Mouse (Mus musculus) forebrain, embryonic 12.5 days (tissue): Measurements from ENCODE around the gene Flywch2. TPM values are rescaled to one million over a fixed set of nuclear protein-coding genes. Genes with fewer than 3 reads are reported as not detected.
"Not testable (repeated sequence)": the region's sequence is repeated elsewhere in the genome, so short reads cannot be mapped to it uniquely, and the experiment has no call there.

Experiments
- ATAC-seq: fragments of 200-750 bp; cut with Nextera tagmentation; 2 replicates; pipeline ENCODE4 v1.8.0; 2017; ENCODE audit warnings: moderate TSS enrichment; ENCODE audit not compliant: low FRiP score
- H3K27ac ChIP-seq: fragments of 300-500 bp; sonication (generic); 2 replicates; pipeline ENCODE4 v1.5.1; 2016; ENCODE audit warnings: mild to moderate bottlenecking
- H3K27me3 ChIP-seq: fragments of 300-500 bp; sonication (generic); 2 replicates; pipeline ENCODE4 v1.6.1; 2016; ENCODE audit warnings: mild to moderate bottlenecking
- H3K36me3 ChIP-seq: fragments of 300-500 bp; sonication (generic); replicated peaks from 2 replicates; pipeline ENCODE4 v1.6.1; 2016; ENCODE audit warnings: mild to moderate bottlenecking
- H3K4me1 ChIP-seq: fragments of 300-500 bp; sonication (generic); 2 replicates; pipeline ENCODE4 v1.6.1; 2016
- H3K4me2 ChIP-seq: fragments of 300-500 bp; sonication (generic); 2 replicates; pipeline ENCODE4 v1.6.1; 2016; ENCODE audit warnings: mild to moderate bottlenecking, moderate library complexity
- H3K4me3 ChIP-seq: fragments of 300-500 bp; sonication (generic); replicated peaks from 2 replicates; pipeline ENCODE4 v1.5.1; 2016; ENCODE audit warnings: mild to moderate bottlenecking
- H3K9ac ChIP-seq: fragments of 300-500 bp; sonication (generic); 2 replicates; pipeline ENCODE4 v1.6.1; 2016; ENCODE audit warnings: mild to moderate bottlenecking
- H3K9me3 ChIP-seq: fragments of 300-500 bp; sonication (generic); 2 replicates; pipeline ENCODE4 v1.6.1; 2016
- WGBS: fragments of 180-500 bp; shearing (Covaris S2); methylation state at CpG from one replicate; pipeline ENCODE4 v1.1.7; 2016; 5-methylcytosine and 5-hydroxymethylcytosine counted together
- polyA plus RNA-seq: library from polyadenylated mRNA; unstranded; fragments of >200 nt; fragmentation: Nextera tagmentation; extraction: Ambion mirVana; gene quantifications from 2 replicates; pipeline ENCODE4 v1.2.1, GENCODE M21; 2016

Flywch2 gene
- polyA plus RNA-seq, 1 experiment from 2014 or later = 33.5 TPM

DNA sequence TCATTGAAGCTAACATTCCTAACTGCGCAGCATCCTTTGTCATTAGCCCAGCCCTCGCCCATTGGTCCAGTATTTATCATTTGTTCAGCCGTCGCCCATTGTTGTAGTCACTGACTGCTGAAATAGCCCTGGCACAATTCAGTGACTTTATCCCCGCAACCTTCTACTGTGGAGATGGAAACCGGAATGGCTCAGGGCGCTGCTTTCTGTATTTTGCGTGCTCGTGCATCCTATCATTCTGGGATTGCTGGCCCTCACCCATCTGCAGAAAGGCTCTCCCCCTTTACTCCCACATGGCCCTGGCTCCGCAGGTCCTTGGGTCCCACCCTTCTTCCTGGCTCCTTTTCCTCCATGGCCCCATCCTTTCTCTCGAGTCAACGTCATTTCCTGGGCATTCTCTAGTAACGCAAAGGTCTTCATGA is 640 bp upstream of the Flywch2 start:
- no peaks in the 10 kb centered on the region for H3K9me3 ChIP-seq
- peak overlapping the region; percentile 83 for H3K4me2 ChIP-seq
- H3K4me3 ChIP-seq = peak overlapping the region; percentile 58
- peak; percentile 53 for ATAC-seq
- no peak overlapping the region for H3K9ac ChIP-seq
- no peaks in the 10 kb centered on the region for H3K27me3 ChIP-seq
- H3K27ac ChIP-seq = peak overlapping the region; percentile 68; the same call in 1 of the 2 replicates
- peaks cover 24% of the 10 kb centered on the region for H3K4me1 ChIP-seq
- no peaks in the 10 kb centered on the region for H3K36me3 ChIP-seq
- 16% methylated on average over 13 of the region's 13 CpGs for WGBS

DNA sequence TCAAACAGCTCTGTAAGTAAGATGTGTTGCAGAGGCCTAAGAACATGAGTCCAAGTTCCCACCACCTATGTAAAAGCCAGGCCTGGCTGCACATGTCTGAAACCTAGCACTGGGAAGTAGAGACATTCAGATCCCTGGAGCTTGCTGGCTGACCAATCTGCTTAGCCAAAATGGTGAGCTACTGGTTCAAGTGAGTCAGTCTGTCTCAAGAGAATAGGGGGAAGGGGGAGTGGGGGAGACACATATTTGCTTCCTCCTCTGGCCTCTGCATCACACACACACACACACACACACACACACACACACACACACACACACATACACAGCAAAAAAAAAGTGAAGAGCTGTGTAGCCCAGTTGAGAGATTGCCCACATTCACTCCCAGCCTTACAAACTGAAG is 2.5 kb downstream of the Flywch2 start:
- Histone ChIP-seq H3K9ac (no peak overlapping the region), H3K27me3 (no peaks in the 10 kb centered on the region), H3K27ac (no peak overlapping the region), H3K4me1 (peaks cover 5% of the 10 kb centered on the region; the same call in 1 of the 2 replicates), H3K4me2 (no peak overlapping the region), H3K36me3 (no peaks in the 10 kb centered on the region), H3K9me3 (no peaks in the 10 kb centered on the region), H3K4me3 (no peak overlapping the region)
- ATAC-seq = no peak

DNA sequence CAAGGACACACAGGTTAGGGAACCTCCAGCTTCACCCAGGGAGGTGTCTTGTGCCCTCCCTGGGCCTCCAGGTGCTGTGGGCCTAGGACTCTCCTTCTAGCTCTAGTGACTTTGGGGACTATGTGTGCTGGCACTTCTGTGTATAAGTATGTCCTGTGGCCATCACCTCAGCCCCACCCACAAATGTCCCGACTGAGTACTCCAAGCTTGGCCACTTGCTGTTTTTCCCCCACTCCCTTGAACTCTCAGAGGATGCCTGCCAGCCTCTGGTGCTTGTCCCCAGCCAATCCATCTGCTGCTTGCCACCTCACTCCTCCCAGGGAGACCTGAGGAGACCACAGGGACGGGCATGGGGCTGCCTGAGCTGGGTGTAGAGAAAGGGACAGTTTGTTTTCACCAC is 7.4 kb downstream of the Flywch2 start:
- Histone ChIP-seq H3K9ac (no peak overlapping the region), H3K9me3 (no peaks in the 10 kb centered on the region), H3K27ac (no peak overlapping the region), H3K4me2 (no peak overlapping the region), H3K4me3 (no peak overlapping the region), H3K36me3 (no peaks in the 10 kb centered on the region; the same call in 1 of the 2 replicates), H3K4me1 (peaks cover 3% of the 10 kb centered on the region; the same call in 1 of the 2 replicates), H3K27me3 (no peaks in the 10 kb centered on the region)
- ATAC-seq = no peak
- 50% methylated on average over 2 of the region's 2 CpGs for WGBS

DNA sequence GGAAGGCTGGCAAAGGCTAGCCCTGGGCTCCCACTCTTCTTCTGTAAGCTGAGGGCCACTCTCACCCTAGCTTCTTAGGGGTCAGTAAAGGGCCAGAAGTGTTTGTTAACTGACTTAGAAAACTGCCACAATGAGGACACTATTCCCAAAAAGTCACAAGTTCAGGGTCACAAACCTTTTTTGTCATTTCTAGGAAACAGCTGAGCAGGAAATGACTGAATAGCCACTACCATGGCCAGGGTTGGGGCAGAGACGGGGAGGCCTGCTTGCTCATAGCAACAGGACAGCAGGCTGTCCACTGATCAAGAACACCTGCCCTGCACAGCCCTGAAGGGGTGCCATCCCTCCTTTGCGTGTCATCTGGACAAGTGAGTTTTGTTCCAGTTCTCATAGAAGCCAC is 8.7 kb downstream of the Flywch2 start:
- H3K27me3 ChIP-seq = no peaks in the 10 kb centered on the region
- H3K36me3 ChIP-seq = no peaks in the 10 kb centered on the region; the same call in 1 of the 2 replicates
- WGBS = 81% methylated on average over 2 of the region's 2 CpGs
- ATAC-seq = no peak
- no peaks in the 10 kb centered on the region for H3K9me3 ChIP-seq
- no peak overlapping the region for H3K9ac ChIP-seq
- H3K4me2 ChIP-seq = no peak overlapping the region
- peaks cover 3% of the 10 kb centered on the region; the same call in 1 of the 2 replicates for H3K4me1 ChIP-seq
- no peak overlapping the region for H3K27ac ChIP-seq
- no peak overlapping the region for H3K4me3 ChIP-seq

DNA sequence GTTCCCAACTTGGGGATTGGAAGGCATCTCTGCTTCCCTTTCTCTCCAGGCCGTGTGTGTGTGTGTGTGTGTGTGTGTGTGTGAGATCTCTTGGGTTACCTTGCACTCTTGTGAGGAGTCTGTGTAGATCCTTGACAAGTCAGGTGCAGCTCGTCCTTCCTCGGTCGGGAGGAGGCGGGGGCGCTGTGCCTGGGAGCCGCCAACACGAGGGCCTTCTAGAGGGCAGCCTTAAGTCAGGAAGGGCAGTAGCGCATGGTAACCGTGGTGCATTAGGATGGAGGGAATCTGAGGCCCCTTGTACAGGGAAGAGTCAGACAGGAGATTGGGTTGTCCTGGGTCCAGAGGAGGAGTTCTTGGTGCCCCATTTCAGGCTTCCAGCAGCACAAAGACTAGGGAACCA is 9.7 kb downstream of the Flywch2 start:
- Histone ChIP-seq H3K27me3 (no peaks in the 10 kb centered on the region), H3K4me2 (no peak overlapping the region), H3K4me3 (no peak overlapping the region), H3K27ac (no peak overlapping the region), H3K9me3 (no peaks in the 10 kb centered on the region), H3K36me3 (no peaks in the 10 kb centered on the region; the same call in 1 of the 2 replicates), H3K9ac (no peak overlapping the region), H3K4me1 (peaks cover 6% of the 10 kb centered on the region; the same call in 1 of the 2 replicates)
- WGBS = 79% methylated on average over 10 of the region's 10 CpGs
- ATAC-seq = no peak

DNA sequence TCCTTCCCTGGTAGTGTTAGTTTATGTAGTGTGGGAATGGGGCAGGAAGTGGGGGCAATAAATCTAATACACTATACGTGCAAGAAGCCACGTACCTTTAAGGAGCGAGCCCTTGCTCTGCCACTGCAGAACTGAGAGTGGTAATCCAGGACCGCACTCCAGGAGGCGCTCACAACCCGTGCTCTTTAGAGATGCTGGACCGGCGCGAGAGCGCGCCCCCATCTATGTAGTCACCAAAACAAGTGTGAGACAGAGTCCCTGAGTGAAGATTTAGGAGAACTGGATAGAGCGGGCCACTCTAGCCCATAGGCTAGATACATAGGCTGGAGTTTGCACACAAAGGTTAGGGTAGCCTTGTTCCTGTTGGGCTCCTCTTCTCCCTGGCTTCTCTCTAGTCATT is 11.8 kb downstream of the Flywch2 start:
- H3K27ac ChIP-seq = no peak overlapping the region
- H3K36me3 ChIP-seq = peaks cover 1% of the 10 kb centered on the region; the same call in 1 of the 2 replicates
- H3K4me3 ChIP-seq = no peak overlapping the region
- H3K9me3 ChIP-seq = no peaks in the 10 kb centered on the region
- peaks cover 19% of the 10 kb centered on the region for H3K4me1 ChIP-seq
- 4% methylated on average over 12 of the region's 12 CpGs for WGBS
- no peaks in the 10 kb centered on the region for H3K27me3 ChIP-seq
- H3K4me2 ChIP-seq = no peak overlapping the region
- peak; percentile 25; the same call in 1 of the 2 replicates for ATAC-seq
- no peak overlapping the region for H3K9ac ChIP-seq

DNA sequence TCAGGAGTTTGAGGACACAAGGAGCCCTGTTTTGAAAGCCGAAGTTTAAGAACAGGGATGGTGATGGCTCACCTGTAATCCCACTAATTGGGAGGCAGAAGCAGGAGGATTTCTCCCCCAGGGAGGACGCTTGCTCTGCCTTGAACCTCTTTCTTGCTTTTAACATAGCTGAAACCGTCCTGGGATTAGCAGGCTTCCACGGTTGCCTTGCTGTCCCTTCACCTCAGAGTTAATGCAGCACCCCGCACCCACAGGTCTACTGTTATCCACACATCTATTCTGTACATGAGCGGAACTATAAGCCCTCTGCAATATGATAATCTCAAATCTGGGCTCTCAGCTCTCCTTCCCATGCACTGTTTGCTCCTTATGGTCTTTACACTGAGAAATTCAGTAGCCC is 12.2 kb downstream of the Flywch2 start:
- Histone ChIP-seq H3K36me3 (peaks cover 4% of the 10 kb centered on the region), H3K27me3 (no peaks in the 10 kb centered on the region), H3K4me3 (no peak overlapping the region), H3K4me1 (peaks cover 19% of the 10 kb centered on the region), H3K27ac (no peak overlapping the region), H3K9me3 (no peaks in the 10 kb centered on the region), H3K4me2 (no peak overlapping the region), H3K9ac (no peak overlapping the region)
- WGBS = 77% methylated on average over 6 of the region's 6 CpGs
- ATAC-seq = no peak

DNA sequence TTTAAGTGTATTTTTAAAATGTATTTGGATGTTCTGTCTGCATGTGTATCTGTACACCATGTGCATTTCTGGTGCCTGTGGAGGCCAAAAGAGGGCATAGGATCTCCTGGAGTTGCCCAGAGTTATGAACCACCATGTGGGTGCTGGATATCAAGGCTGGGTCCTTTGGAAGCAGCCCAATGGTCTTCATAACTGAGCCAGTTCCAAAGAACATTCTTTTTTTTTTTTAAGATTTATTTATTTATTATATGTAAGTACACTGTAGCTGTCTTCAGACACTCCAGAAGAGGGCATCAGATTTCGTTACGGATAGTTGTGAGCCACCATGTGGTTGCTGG is 13.7 kb downstream of the Flywch2 start:
- not testable (repeated sequence) for H3K27me3 ChIP-seq, H3K9ac ChIP-seq, ATAC-seq, H3K27ac ChIP-seq, H3K9me3 ChIP-seq
- Histone ChIP-seq H3K4me3 (peak overlapping the region; percentile 89; the same call in 1 of the 2 replicates), H3K4me2 (peak overlapping the region; percentile 64), H3K36me3 (peaks cover 14% of the 10 kb centered on the region), H3K4me1 (peaks cover 19% of the 10 kb centered on the region)
- 87% methylated on average over 2 of the region's 2 CpGs for WGBS

DNA sequence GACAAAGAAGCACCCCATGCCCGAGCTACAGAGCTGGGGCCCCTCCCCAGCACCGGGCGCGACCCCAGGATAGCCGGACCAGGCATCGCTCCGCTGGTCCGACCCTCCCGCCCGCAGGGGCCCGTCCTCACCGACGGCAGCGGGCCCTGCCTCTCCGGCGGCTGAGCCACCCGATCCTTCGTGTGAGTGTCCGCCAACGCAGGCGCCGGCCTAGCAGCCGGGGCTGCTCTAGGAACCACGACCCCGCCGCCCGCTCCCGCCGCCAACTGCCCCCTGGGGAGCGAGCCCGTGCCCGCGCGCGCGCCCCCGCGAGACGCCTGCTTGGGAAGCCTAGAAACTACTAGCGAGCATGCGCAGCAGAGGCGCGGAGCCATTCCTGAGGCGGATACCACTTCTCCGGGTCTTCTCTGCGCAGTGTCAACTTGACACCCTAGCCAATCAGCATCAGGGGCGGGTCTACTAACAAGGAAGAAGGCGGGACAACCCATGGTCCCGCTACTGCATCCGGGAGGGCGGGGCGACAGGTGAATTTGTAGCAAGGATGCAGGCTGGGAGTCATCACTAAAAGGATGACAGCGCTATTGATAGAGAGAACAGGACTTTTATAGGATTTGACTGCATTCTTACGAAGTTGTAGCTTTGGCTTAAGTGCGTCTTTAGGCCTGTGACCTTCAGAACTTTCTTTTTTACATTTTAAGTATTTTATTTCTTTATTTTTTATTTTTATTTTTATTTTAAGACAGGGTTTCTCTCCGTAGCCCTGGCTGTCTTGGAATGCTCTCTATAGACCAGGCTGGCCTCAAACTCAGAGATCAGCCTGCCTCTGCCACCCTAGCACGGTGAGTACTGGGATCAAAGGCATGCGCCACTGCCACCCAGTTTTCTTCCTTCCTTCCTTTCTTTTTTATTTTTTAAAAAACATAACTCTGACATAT is 14.3 kb downstream of the Flywch2 start, which contains the start of gene Flywch1:
TSS of gene Flywch1 (minus strand) at position 319 of the 935 bp plus-strand sequence.
- peak within 1 kb of the TSS; percentile 94 for H3K9ac ChIP-seq
- peak; percentile 98 for ATAC-seq
- H3K4me1 ChIP-seq = peaks cover 19% of the 10 kb centered on the region
- H3K27ac ChIP-seq = peak within 1 kb of the TSS; percentile 88
- peak within 1 kb of the TSS; percentile 64 for H3K4me2 ChIP-seq
- H3K9me3 ChIP-seq = no peaks in the 10 kb centered on the region
- peak within 1 kb of the TSS; percentile 89 for H3K4me3 ChIP-seq
- WGBS = 3% methylated on average over 58 of the region's 58 CpGs
- H3K27me3 ChIP-seq = no peaks in the 10 kb centered on the region
- peaks cover 14% of the 10 kb centered on the region for H3K36me3 ChIP-seq

DNA sequence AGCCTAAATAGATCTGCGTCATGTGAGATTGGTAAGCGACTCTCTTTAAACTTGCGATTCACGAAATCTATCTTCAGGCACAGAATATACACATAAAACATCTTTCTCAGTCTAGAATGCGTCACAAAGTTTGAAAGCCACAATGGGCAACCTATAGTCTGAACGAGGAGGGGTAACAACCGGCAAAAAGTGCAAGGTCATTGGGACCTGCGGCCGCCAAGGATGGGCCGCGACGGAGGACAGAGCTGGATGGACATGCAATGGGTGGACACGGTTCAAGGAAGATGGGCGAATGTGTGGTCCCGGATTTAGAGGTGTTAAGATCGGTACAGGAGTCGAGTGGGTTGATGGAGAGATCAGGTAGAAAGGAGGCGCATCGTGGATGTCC is 15.0 kb downstream of the Flywch2 start:
- H3K9me3 ChIP-seq = no peaks in the 10 kb centered on the region
- H3K27ac ChIP-seq = peak overlapping the region; percentile 88
- under 1% methylated on average over 19 of the region's 19 CpGs for WGBS
- H3K4me1 ChIP-seq = peaks cover 19% of the 10 kb centered on the region
- peak; percentile 34; the same call in 1 of the 2 replicates for ATAC-seq
- peaks cover 14% of the 10 kb centered on the region for H3K36me3 ChIP-seq
- peak overlapping the region; percentile 64 for H3K4me2 ChIP-seq
- H3K4me3 ChIP-seq = peak overlapping the region; percentile 89
- H3K27me3 ChIP-seq = no peaks in the 10 kb centered on the region
- H3K9ac ChIP-seq = peak overlapping the region; percentile 94

DNA sequence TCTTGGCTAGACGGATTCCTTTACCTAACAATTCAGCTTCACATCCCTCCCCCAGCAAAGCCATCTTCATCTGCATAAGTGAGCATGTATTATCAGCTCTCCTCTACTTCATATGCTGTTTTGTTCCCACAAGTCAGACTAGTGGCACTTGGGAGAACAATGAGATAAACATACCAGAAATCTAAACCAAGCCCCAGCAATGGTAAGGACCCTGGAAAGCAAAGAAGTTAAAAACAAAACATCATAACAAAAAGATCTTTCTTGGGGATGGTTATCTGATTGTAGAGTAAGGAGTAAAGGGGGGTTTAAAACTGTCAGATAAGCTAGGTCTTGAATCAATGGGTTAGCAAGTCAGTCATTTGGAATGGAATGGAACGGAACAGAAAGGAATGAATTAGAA is 15.4 kb downstream of the Flywch2 start:
- Histone ChIP-seq H3K4me1 (peaks cover 19% of the 10 kb centered on the region), H3K9ac (peak overlapping the region; percentile 94), H3K4me2 (peak overlapping the region; percentile 64), H3K36me3 (peaks cover 14% of the 10 kb centered on the region), H3K9me3 (no peaks in the 10 kb centered on the region), H3K27ac (peak overlapping the region; percentile 88), H3K4me3 (peak overlapping the region; percentile 89), H3K27me3 (no peaks in the 10 kb centered on the region)
- 8% methylated on average over 2 of the region's 2 CpGs for WGBS
- no peak for ATAC-seq

DNA sequence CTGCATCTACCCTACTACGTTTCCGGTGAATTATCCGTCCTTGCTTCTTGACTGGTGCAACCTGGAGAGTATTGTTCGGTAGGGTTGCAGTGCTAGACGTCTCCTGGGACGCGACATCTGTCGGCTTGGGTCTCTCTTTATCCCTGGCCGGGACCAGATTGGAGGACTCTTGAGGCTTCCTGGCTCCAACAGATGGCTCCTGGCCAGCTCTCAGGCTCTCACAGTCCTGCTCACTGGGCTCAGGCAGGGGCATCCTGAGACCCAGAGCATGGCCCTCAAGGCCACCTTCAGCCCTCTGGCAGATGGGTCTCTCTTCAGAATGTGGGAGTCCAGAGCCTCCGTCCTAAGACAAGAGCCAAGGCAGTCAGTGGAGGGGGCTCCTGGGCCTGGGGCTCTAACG is 22.9 kb downstream of the Flywch2 start:
- Histone ChIP-seq H3K4me2 (no peak overlapping the region), H3K4me1 (peaks cover 3% of the 10 kb centered on the region; the same call in 1 of the 2 replicates), H3K36me3 (peaks cover 61% of the 10 kb centered on the region), H3K4me3 (no peak overlapping the region), H3K27me3 (no peaks in the 10 kb centered on the region), H3K27ac (no peak overlapping the region), H3K9ac (no peak overlapping the region), H3K9me3 (no peaks in the 10 kb centered on the region)
- ATAC-seq = no peak
- WGBS = 93% methylated on average over 11 of the region's 11 CpGs
